Mouse (Mus musculus) spleen, adult 18-20 months (tissue): Measurements from ENCODE around the gene Ttc7b.
A peak's percentile ranks its signal among the peaks of the same experiment; 100 is the strongest.

Source experiments
- DNase-seq, 2 experiments: peaks; one replicate each; pipeline ENCODE4 v3.0.0; 2022; ENCODE audit warnings: mixed read lengths in 2 of 2

Ttc7b gene

DNA sequence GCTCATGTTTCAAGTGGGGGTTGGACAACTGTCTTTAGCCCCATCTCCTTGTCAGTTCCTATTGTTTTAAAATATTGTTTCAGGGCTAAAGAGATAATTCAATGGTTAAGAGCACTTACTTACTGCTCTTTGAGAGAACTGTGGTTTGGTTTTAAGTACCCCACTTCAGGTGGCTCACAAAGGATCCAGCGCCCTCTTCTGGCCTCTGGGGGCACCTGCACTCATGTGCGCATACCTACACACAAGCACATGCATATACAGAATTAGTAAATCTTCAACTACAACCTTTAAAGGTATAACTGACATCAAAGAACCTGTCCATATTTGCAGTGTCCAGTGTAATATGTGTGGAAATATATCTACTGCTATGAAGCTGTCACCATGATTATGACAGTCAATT lies 226.2 kb downstream of the Ttc7b start:
- DNase-seq = no peak

DNA sequence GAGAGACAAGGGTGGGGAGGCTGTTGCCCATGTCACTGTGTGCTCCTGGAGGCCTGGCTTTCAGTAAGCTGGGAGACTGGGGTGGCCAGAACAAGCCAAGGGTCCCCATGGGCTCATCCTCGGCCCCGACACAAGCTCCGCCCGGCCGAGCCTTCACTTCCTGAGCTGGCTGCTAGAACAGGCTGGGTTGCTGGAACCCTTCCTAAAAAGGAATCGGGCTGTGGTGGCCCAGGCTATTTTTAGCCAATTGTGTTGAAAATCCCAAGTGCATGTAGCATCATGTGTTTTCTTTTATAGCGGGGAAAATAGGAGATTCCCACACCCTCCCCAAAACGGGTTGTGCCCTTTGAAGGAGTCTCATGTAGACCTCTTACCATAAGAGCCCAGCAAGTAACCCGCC lies 226.7 kb downstream of the Ttc7b start:
- no peak for DNase-seq

DNA sequence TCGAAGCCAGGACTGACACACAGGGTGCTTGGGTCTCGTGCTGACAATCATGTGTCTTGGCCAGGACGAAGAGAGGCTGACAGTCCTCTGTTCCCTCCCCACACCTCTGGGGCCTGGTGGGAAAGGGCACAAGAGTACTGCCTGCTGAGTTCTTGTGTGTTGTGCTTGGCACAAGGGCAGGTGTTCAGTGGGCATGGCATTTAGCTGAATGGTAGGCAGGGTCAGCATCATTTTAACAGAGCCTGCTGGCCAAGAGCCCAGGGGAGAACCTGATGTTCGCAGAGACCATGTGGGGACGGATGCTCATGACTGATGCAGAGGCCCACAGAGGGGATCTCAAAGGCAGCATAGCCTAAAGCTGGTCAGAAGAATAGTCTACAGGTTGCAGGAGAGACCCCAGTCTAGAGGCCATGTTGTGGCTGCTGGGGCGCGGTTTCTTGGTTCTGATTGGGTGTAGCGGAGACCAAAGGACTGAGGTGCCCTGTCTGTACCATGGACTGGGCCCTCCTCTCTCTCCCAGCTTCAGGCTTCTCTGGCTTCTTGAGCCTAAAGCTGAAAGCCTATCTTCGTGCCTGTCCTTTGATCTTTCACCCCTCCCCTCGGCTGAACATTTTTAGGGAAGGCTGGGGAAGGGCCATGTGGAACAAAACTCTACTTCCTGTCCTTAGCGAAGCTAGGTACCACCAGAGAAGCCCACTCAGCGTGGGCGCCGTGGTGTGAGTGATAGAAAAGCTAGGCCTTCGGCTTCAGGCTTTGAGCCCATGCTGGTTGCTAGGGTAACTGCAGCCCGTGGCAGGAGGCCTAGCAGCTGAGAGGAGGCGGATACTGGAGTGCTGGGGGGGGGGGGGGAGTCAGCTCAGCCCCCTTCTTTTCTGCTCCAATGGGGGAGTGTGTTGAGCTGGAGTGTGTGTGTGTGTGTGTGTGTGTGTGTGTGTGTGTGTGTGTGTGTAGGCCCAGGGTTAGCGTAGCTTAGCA lies 229.6 kb downstream of the Ttc7b start:
- no peak for DNase-seq

DNA sequence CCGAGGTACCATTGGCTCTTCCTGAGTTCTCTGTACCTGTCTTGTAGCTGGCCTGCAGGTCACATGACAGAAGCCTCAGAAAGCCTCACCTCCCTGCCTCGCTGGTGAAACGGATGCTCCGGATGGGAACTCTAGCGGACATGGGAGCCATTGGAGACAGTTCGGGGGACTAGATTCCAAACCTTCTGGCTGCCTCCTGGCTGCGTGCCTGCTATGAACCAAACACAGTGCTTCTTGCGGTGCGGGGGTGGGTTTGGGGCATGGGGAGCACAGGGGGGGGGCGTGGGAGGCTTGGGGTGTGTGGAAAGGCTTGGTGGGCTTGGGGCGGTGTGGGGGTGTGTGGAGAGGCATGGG lies 230.5 kb downstream of the Ttc7b start:
- DNase-seq = no peak

DNA sequence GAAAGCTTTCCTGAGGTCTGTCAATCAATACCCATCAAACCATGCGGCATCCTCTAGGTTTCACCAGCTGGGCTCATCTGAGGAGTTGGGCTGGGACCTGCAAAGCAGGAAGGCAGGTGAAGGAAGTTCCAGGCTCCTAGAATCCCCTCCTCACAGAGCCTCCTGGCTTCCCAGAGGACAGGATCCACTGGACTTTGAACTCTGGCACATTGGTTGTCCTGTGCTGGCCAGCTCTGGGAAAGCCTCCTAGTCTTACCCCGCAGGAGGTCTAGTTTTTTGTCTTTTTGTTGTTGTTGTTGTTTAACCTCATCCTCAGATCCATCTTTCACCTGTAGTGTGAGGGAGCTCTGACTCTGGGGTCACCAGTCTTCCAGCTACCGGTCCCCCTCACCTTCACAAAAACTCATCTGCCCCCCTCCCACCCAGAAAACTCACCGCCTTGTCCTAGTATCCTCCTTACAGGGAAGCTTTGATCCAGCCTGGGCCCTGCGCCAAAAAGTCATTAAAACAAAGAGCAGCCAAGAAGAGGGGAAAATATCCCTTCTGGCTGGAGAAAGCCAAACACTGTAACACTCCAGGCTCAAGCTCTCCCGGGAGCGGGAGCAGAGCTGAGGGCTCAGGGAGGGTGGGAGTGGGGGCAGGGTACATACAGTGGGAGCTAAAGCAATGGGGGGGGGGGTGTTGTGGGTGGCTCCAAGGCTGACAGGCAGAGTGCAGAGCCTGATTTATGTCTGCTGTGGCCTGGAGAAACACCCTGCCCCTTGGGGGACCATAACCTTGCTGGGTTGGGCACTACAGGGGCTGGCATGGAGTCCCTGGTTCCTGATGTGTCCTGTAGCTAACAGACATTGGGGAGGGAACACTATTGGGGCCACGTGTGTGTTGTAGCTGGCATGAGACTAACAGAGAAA lies 231.1 kb downstream of the Ttc7b start:
- DNase-seq = no peak

DNA sequence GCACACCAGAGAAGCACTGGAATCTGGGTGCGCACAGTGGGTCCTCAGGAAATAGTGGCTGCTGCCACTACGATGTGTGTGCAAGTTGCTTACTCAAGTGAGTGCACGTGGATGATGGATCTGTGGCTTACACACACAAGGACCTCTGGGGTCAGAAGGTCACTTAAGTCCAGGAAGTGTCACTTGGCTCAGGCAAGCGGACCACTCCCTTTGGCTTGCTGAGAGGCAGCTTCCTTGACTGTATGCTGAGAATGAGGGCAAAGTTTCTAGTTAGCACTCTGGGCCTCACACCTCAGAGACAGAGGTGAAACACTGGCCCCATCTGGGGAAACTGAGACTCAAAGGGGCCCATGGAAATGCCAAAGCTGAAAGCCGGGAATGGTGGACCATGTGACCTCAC lies 232.6 kb downstream of the Ttc7b start:
- no peak for DNase-seq

DNA sequence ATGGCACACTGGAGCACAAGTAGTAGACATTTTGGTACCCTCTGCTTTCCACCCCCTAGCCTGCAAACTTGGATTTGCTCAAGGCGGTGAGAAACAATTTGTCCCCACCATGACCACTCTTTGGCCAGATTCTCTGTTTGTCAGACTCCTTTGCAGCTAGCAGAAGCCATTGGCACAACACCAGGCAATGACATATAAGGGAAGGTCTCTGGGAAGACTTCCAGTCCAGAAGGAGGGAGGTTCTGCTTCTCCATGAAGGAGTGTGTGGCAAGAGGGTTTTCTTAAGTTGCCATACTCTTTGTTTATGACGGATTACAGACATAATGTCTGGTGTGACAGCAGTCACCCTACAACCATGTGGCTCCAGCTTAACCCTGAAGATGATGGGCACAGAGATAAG lies 233.1 kb downstream of the Ttc7b start:
- DNase-seq = no peak

DNA sequence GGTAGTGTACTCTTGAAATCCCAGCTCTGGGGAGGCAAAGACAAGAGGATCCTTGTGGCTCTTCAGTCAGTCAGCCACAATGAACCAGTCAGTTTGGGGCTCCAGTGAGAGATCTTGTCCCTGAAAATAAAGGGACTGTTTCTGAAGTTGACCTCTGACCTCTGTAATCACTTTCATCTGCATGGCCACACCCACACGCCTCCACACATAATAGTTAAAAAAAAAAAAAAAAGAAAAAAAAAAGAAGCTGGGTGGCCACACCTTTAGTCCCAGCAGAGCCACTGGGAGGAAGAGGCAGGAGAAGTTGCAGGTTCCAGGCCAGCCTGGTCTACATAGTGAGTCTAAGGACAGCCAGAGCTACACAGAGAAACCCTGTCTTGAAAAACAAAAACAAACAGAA lies 237.3 kb downstream of the Ttc7b start:
- no peak for DNase-seq

DNA sequence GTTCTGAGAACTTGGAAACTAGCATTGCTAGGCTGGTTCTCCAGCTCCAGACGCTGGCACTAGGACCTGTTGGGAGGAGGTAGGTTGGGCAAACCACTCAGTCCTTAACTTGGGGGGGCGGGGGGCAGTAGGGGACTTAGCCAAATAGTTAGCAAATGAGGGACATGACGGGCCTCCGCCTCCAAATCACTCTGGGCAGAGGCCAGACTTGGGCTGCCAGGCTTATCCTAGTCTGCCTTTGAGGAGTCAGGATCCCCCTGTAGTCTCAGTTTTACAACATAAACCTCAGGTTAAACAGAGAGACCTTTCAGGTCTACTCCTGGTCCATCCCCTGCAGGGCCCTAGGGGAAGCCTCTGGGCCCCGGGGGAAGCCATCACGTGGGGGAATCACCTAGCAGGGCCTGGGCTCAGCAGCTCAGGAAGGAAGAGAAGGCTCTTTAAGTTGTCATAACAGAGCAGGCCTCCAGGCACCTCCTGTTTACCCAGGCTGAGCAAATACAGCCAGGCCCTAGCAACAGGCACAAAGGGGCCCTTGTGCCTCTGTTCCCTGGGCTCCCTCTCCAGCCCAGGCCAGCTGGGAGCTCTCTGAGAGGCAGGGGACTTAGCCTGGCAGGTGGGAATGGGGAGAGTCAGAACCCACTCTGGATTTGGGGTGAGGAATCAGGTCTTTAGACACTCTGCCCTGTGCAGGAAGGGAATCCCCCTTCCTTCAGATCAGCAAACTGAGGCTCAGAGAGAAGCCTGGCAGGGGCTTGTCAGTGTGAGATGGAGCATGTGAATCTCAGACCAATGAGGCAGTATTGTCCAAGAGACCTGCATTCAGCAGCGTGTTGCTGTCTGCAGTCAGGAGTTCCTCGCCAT lies 238.4 kb downstream of the Ttc7b start:
- DNase-seq = peak; percentile 40 to 50

DNA sequence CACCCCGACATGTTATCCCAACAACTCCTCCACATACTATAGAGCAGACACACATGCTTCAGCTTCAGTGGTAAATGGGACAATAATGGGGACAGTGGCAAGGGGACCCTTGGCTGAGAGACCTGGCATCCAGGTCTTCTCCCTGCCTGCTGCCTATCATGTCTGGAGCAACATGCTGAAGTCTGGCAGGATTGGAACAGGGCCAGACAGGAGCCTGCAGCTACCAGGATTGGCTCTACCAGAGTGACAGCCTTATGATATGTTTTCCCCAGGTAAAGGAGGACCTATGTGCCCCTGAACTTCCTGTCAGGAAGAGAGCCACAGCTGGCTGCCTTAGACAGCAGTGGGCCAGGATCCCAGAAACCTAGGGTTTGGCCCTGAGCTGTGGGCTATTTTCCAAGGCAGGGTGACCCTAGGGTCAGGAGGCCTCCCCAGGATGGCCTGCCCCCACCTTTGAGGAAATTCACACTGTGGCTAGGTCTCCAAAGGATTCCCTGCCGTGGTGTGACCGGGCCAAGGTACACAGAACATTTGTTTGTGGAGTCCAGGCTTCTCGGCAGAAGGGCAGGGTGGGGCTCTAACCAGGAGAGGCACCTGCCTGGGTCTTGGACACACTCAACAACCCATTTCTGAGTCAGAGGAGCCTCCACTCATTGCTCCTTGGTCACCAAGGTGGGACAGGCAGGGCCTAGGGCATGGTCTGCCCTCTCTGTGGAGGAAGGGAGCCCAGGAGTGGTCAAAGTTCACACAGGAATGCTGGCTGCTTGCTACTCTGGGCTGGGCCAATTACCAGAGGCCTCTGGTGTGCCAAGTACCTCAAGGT lies 239.4 kb downstream of the Ttc7b start:
- no peak for DNase-seq

DNA sequence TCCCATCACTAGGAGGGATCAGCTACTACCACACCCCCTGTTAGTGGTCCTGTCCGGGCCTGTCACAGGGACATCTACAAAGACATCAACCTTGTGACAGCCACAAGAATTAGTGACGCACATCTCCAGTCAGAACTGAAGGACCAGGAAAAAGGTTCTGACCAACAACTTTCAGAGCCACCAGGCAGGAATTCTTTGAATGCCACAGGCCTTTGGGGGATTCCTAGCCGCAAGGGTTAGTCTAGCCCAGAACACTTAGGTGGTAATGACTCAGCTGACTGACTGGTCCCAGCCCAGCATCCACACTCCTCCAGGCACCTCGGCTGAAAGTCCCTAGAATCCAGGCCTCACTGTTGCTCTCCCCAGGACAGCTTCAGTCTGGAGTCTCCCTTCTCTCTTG lies 240.7 kb downstream of the Ttc7b start:
- no peak for DNase-seq

DNA sequence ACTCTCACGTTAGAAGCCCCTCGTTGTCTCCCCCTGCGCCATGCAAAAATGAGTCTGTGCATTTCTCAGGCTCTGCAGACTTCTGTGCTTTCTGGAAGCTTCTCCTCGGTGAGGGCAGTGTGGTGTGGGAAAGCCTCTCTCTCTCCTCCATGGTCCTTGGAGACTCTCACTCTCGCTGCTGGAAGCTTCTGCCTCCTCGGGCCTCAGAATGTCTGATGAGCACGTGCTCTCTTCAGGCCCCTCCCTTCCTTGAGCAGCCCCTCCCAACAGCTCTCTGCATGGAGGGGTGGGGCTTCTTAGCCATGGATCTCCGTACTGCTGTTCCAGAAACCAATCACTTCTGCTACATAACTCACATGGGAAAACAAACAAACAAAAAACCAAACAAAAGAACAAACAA lies 242.3 kb downstream of the Ttc7b start:
- no peak for DNase-seq

DNA sequence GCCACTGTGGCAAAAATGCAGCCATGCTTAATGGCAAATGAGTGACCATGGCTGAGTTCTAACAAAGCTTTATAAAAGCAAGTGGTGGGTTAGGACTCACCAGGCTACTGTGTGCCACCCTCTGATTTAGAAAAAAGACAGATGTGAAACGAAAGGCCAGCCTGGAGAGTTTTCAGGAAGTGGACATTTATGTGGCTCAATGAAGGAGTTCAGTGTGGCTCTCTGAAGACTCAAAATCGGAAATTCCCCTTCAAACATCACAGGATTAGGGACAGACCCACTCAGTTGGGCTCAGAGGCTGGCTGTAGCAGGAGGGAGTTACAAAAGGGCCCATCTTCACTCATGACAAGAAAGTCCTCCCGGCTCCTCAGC lies 243.1 kb downstream of the Ttc7b start:
- no peak for DNase-seq

DNA sequence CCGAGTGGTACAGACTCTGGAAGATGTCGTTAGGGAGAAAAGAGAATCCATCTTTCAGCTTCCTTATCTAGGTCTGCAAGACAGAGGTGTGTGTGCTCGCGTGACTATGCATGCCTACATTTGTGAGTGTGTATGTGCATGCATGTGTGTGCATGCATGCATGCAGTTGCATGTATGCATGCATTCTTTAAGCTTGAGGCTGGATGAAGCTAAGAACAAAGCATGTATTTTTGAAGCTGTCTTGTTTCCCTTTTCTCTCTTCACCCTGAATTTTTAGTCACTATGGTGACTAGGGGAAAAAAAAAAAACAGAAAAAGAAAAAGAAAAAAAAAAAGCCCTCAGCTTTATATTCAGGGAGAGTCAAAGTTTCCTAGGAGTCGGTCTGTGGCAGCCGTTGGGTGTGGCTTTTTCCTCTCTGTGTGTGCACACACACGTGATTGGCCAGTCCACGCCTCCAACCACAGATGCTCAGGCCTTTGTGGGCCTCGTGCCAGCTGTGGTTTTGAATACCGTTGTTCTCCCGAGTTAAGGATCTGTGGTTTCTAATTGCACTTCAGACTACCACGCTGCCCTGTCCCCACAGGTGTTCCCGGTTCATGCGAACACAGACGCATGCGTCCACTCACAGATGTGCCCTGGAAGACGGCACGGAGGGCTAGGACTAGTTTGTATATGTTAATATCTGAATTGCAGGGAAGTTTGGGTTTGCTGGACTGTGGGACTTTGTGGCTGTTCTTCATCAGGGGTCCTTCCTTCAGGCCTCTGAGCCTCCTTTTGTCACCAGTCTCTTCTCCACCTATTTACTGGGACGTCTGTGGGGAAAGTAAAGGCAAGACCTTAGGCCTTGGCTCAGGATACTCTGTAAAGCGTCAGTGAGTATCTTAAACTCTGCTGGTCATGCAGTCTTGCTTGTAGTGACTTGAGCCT lies 243.8 kb downstream of the Ttc7b start:
- DNase-seq = peak; percentile 28 to 30

DNA sequence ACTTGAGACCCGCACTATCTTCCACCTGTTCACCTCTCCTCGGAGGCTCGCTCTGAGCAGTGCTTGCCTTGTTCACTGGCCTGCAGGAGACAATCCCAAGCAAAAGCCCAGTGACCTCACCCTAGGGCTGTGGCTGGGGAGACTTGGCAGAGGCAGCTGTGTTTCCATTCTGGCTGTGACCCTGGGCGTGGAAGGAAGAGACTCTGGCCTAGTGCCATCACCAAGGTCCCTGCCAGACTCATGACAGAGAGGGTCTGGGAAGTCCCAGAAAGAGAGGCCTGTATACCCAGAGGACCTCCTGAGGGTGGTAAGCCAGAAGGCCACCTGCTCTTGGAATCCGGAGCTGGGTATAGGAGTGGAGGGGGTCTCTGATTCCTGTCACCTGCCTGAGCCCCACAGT lies 244.8 kb downstream of the Ttc7b start:
- DNase-seq = peak; percentile 13 to 20

DNA sequence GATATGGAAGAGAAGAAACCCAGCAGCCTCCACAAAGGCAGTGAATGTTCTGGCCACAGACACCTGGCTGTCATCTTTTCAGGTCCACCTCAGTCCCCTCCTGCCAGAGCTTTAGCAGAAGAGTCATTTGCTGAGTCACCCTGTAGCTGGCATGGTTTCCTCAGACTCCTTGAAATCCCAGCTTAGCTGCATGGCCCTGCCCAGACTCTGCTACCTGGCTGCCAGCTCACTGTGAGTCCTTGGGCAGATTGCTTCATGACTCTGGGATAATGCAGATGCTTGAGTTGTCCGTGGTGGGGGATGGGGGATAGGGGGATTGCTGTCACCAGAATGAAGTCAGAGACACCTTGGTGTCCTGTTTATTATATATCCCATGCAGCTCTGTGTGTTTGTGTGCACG lies 247.6 kb downstream of the Ttc7b start:
- DNase-seq = no peak

DNA sequence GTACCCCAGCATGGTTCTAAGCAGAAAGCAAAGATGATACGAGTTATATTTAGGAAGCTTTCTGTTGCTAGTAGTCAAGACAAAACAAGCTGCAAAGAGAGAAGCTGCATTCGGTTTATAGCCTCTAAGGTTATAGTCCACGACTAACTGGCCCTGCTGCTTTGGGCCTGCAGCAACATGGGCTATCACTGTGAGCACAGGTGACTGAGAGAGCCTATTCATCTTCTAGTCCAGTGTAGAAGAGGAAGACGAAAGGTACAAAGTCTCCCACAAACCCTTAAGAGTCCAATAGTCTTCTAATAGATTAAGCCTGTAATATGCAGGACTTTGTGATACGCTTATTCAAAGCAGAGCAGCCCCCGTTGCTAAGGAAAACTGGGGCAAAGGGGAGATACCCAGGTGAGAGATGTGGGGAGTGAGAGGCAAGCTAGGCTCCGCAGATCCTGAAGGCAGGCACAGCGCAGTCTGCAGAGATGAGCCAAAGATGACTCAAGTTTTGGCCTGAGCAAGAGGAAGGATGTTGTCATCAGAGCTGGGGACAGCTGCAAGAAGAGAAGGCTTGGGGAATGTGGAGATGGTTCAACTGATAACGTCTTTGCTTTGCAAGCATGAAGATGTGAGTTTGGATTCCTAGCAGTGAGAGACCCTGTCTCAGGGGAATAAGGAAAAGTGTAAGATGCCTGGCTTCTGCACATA lies 250.5 kb downstream of the Ttc7b start:
- no peak for DNase-seq

DNA sequence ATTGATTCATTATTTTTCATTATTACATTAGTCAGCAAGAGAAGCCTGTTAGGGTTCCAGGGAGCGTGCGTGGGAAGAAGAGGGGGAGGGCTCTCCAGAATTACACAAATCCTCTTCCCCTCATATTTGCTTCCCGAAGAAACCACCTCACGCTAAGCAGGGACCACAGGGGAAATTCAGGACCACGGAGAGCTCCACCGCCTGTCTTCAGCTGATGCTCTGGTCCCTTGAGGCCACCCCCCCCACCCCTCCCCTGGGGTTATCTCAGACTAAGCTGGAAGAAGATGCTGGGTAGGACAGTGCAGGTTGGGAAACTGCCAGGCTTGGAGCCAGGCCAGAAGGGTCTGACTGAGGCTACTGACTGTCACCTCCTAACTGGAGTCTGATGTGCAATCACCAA lies 252.6 kb downstream of the Ttc7b start:
- DNase-seq = peak in 1 of 2 experiments; percentile 35

DNA sequence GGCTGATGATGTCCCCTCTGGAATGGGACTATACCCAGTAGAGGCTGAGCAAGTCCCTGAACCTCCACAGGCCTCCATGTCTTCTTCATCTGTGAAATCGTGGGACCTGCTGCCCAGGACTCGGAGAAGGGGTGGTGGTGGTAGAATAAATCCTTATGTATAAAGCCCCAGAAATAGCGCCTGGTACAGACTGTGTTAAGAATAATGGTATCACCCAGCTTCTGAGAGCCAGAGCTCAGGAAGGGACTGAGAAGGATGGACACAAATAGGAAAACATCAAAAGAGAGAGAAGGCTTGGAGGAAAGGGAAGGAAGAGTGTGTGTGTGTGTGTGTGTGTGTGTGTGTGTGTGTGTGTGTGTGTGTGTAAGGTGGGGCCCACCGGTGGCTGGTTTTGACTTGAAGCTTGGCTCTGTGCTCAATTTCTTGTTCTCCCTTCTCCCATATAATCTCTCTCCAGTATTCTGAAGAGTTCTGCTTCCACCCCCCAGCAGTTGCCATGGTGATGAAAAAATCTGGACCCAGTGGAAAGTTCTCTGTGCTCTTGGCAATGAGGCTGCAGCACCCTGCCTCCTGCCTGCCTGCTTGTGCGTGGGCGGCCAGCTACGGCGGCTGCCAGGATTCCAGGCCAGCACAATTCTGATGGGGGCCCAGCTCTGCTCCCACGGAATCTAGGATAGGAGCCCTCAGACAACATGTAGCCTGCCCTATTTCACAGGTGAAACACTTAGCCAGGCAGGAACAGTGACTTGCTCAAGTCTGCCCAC lies 254.9 kb downstream of the Ttc7b start:
- DNase-seq = no peak
